Mouse (Mus musculus): ENCODE measurements around the gene Cngb1. TPM values are rescaled to one million over a fixed set of nuclear protein-coding genes. Genes with fewer than 3 reads are reported as not detected.

The Cngb1 gene
- polyA plus RNA-seq, 1 experiment from 2014 or later: 0.66 TPM

DNA sequence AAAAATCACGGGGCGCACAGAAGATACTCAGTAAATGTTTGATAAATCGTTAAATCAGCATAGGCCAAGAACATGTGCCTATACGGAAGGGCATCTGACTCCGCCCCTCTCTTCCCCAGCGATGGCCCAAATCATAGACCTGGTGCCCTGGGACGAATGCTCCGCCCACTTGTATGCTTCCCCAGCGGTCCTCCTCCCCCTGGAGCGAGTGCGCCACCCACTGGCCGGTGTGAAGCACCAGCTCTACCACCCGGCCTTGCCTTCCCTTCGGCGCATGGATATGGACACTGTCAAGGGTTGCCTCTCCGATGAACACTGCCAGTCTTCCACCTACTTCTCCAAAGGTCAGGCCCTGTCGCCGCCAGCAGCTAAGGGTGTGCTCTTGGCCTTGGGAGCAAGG is 6.5 kb upstream of the Cngb1 start:
- Histone ChIP-seq H3K4me2 (ENCODE audit: low read depth, low read length) (no peak overlapping the region), H3K4me1 (ENCODE audit: control insufficient read depth, insufficient read depth, low read length) (no peaks in the 10 kb centered on the region), H3K36me3 (ENCODE audit: control insufficient read depth, insufficient read depth) (no peaks in the 10 kb centered on the region), H3K27ac (ENCODE audit: low read length) (no peak overlapping the region), H3K9me3 (replicated peaks; ENCODE audit: control insufficient read depth, low read length) (no peaks in the 10 kb centered on the region), H3K4me3 (ENCODE audit: low read length) (no peak overlapping the region), H3K9ac (ENCODE audit: low read length) (no peak overlapping the region), H3K27me3 (ENCODE audit: control insufficient read depth, insufficient read depth, low read length) (no peaks in the 10 kb centered on the region)
- no peak for ATAC-seq (replicated peaks; ENCODE audit: extremely low read depth, insufficient read depth, low FRiP score)
- WGBS: 67% methylated on average over 18 of the region's 18 CpGs

- Histone ChIP-seq H3K9me3 (replicated peaks; ENCODE audit: control insufficient read depth, low read length) (no peaks in the 10 kb centered on the region), H3K27me3 (ENCODE audit: control insufficient read depth, insufficient read depth, low read length) (no peaks in the 10 kb centered on the region), H3K4me3 (ENCODE audit: low read length) (no peak within 1 kb of the TSS), H3K9ac (ENCODE audit: low read length) (no peak within 1 kb of the TSS), H3K27ac (ENCODE audit: low read length) (no peak within 1 kb of the TSS), H3K4me2 (ENCODE audit: low read depth, low read length) (no peak within 1 kb of the TSS), H3K36me3 (ENCODE audit: control insufficient read depth, insufficient read depth) (no peaks in the 10 kb centered on the region), H3K4me1 (ENCODE audit: control insufficient read depth, insufficient read depth, low read length) (no peaks in the 10 kb centered on the region)
- no peak for ATAC-seq (replicated peaks; ENCODE audit: extremely low read depth, insufficient read depth, low FRiP score)
- WGBS: 47% methylated on average over 6 of the region's 6 CpGs
Observed at GRCm38 (mm10) chr8:95310342-95310970, 4.1 kb upstream of the Cngb1 start, which contains the start of gene Tepp. TSS of gene Tepp (plus strand) at chr8:95310566.

DNA sequence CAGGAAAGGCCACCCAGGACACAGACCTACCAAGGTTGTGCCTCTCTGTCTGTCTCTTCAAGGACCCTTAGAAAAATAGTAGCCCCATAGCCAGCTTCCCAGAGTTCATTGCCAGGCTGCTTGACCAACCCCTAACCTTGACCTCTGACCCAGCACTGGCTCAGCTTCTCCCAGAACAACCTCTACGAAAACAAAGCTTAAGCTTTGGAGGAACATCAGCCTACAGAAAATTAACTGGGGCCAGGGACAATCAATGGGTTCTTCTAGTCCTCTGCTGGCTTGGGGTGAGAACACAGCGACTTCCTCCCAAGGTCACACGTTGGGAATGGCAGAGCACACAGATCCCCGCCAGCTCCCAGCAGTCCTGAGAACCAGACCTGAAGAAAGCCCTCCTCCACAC is 859 bp downstream of the Cngb1 start:
- H3K9ac ChIP-seq (ENCODE audit: low read length): no peak overlapping the region
- no peak overlapping the region for H3K4me3 ChIP-seq (ENCODE audit: low read length)
- ATAC-seq (replicated peaks; ENCODE audit: extremely low read depth, insufficient read depth, low FRiP score): no peak
- WGBS: 62% methylated on average over 4 of the region's 4 CpGs
- no peaks in the 10 kb centered on the region for H3K27me3 ChIP-seq (ENCODE audit: control insufficient read depth, insufficient read depth, low read length)
- H3K9me3 ChIP-seq (replicated peaks; ENCODE audit: control insufficient read depth, low read length): no peaks in the 10 kb centered on the region
- no peaks in the 10 kb centered on the region for H3K36me3 ChIP-seq (ENCODE audit: control insufficient read depth, insufficient read depth)
- H3K27ac ChIP-seq (ENCODE audit: low read length): no peak overlapping the region
- H3K4me2 ChIP-seq (ENCODE audit: low read depth, low read length): no peak overlapping the region
- H3K4me1 ChIP-seq (ENCODE audit: control insufficient read depth, insufficient read depth, low read length): no peaks in the 10 kb centered on the region

DNA sequence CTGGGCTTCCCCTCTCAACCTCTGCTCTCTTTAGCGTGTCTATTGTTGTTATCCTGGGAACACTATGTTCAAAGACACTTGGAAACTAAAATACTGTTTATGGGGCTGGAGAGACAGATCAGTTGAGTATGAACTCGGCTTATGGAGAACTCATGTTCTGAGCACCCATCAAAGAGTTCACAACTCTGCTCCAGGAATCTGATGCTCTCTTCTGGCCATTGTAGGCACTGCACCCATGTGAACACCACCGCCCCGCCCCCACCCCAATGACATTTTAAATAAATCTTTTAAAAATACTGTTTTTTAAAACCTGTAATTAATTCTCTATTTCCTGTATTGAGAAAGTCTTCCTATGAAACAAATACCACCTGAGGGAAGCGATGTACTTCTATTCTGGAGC is 4.0 kb downstream of the Cngb1 start:
- H3K9me3 ChIP-seq (replicated peaks; ENCODE audit: control insufficient read depth, low read length): no peaks in the 10 kb centered on the region
- no peak overlapping the region for H3K27ac ChIP-seq (ENCODE audit: low read length)
- WGBS: 25% methylated on average over 5 of the region's 5 CpGs
- no peaks in the 10 kb centered on the region for H3K36me3 ChIP-seq (ENCODE audit: control insufficient read depth, insufficient read depth)
- ATAC-seq (replicated peaks; ENCODE audit: extremely low read depth, insufficient read depth, low FRiP score): 0 out of 2 replicates have a peak, but pooled peaks have one; percentile 49
- no peak overlapping the region for H3K9ac ChIP-seq (ENCODE audit: low read length)
- H3K4me1 ChIP-seq (ENCODE audit: control insufficient read depth, insufficient read depth, low read length): no peaks in the 10 kb centered on the region
- no peak overlapping the region for H3K4me3 ChIP-seq (ENCODE audit: low read length)
- H3K27me3 ChIP-seq (ENCODE audit: control insufficient read depth, insufficient read depth, low read length): no peaks in the 10 kb centered on the region
- no peak overlapping the region for H3K4me2 ChIP-seq (ENCODE audit: low read depth, low read length)

DNA sequence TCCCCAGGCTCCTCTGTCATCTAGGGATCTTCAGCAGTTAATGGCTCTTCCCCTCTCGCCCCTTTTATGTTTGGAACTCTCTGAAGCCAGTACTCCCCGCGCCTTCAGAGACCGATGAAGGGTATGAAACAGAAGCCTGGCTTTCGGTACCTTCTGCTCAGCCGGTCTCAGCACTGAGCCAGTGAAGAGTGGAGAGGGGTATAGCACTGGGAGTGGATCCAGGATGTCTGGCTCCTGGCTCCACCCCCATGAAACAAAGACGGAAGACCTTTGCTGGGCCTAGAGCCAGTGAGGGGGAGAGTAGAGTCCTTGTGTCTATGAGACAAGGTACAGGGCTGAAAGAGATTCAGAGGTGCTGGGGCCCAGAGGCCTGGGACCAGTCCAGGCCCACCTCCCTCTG is 12.5 kb downstream of the Cngb1 start:
- H3K27ac ChIP-seq (ENCODE audit: low read length): peak overlapping the region; percentile 84
- H3K4me3 ChIP-seq (ENCODE audit: low read length): peak overlapping the region; percentile 31
- peak; percentile 86 for ATAC-seq (replicated peaks; ENCODE audit: extremely low read depth, insufficient read depth, low FRiP score)
- peak overlapping the region; percentile 59 for H3K9ac ChIP-seq (ENCODE audit: low read length)
- WGBS: 44% methylated on average over 7 of the region's 7 CpGs
- no peaks in the 10 kb centered on the region for H3K27me3 ChIP-seq (ENCODE audit: control insufficient read depth, insufficient read depth, low read length)
- no peaks in the 10 kb centered on the region for H3K9me3 ChIP-seq (replicated peaks; ENCODE audit: control insufficient read depth, low read length)
- peak overlapping the region; percentile 53 for H3K4me2 ChIP-seq (ENCODE audit: low read depth, low read length)
- peaks cover 5% of the 10 kb centered on the region; the same call in 1 of the 2 replicates for H3K4me1 ChIP-seq (ENCODE audit: control insufficient read depth, insufficient read depth, low read length)
- no peaks in the 10 kb centered on the region for H3K36me3 ChIP-seq (ENCODE audit: control insufficient read depth, insufficient read depth)

GRCm38 (mm10) chr8:95293172-95293571 is 13.2 kb downstream of the Cngb1 start:
- Histone ChIP-seq H3K4me1 (ENCODE audit: control insufficient read depth, insufficient read depth, low read length) (peaks cover 5% of the 10 kb centered on the region; the same call in 1 of the 2 replicates), H3K9ac (ENCODE audit: low read length) (peak overlapping the region; percentile 59), H3K9me3 (replicated peaks; ENCODE audit: control insufficient read depth, low read length) (no peaks in the 10 kb centered on the region), H3K27ac (ENCODE audit: low read length) (peak overlapping the region; percentile 84), H3K4me3 (ENCODE audit: low read length) (peak overlapping the region; percentile 31), H3K36me3 (ENCODE audit: control insufficient read depth, insufficient read depth) (no peaks in the 10 kb centered on the region), H3K27me3 (ENCODE audit: control insufficient read depth, insufficient read depth, low read length) (no peaks in the 10 kb centered on the region), H3K4me2 (ENCODE audit: low read depth, low read length) (peak overlapping the region; percentile 53)
- 68% methylated on average over 11 of the region's 11 CpGs for WGBS
- peak; percentile 39; the same call in 1 of the 2 replicates for ATAC-seq (replicated peaks; ENCODE audit: extremely low read depth, insufficient read depth, low FRiP score)

- 47% methylated on average over 6 of the region's 6 CpGs for WGBS
Observed at GRCm38 (mm10) chr8:95289066-95289650, 17.2 kb downstream of the Cngb1 start.

DNA sequence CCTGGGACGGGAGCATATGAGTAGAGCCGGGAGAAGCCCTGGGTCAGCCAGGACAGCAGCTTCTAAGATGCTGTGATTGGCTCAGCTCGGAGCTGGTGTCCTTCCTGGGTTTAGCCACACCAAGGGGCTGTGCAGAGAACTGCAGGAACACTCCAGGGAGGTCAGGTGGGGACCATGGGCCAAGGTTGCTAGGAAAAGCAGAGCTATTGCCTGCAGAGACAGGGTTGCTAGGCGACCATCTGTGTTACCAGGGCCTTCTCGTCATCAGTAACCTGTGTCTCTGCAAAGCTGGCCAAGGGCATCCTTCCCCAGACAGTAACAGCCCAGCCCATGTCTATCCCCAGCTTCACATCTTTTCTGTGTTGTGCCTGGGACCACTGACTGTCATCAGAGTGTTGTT is 24.9 kb downstream of the Cngb1 start:
- Histone ChIP-seq H3K27me3 (ENCODE audit: control insufficient read depth, insufficient read depth, low read length) (no peaks in the 10 kb centered on the region), H3K4me2 (ENCODE audit: low read depth, low read length) (no peak overlapping the region), H3K27ac (ENCODE audit: low read length) (no peak overlapping the region), H3K9me3 (replicated peaks; ENCODE audit: control insufficient read depth, low read length) (no peaks in the 10 kb centered on the region), H3K36me3 (ENCODE audit: control insufficient read depth, insufficient read depth) (no peaks in the 10 kb centered on the region), H3K4me3 (ENCODE audit: low read length) (no peak overlapping the region), H3K4me1 (ENCODE audit: control insufficient read depth, insufficient read depth, low read length) (peaks cover 3% of the 10 kb centered on the region; the same call in 1 of the 2 replicates), H3K9ac (ENCODE audit: low read length) (no peak overlapping the region)
- 58% methylated on average over 5 of the region's 5 CpGs for WGBS
- ATAC-seq (replicated peaks; ENCODE audit: extremely low read depth, insufficient read depth, low FRiP score): no peak

More at GRCm38 (mm10) chr8:95289066-95289650, 17.2 kb downstream of the Cngb1 start:
- no peaks in the 10 kb centered on the region for H3K27me3 ChIP-seq (ENCODE audit: control insufficient read depth, insufficient read depth, low read length)
- no peaks in the 10 kb centered on the region for H3K9me3 ChIP-seq (replicated peaks; ENCODE audit: control insufficient read depth, low read length)
- no peak overlapping the region for H3K9ac ChIP-seq (ENCODE audit: low read length)
- no peak overlapping the region for H3K27ac ChIP-seq (ENCODE audit: low read length)
- no peak overlapping the region for H3K4me3 ChIP-seq (ENCODE audit: low read length)
- ATAC-seq (replicated peaks; ENCODE audit: extremely low read depth, insufficient read depth, low FRiP score): no peak
- no peak overlapping the region for H3K4me2 ChIP-seq (ENCODE audit: low read depth, low read length)
- peaks cover 5% of the 10 kb centered on the region; the same call in 1 of the 2 replicates for H3K4me1 ChIP-seq (ENCODE audit: control insufficient read depth, insufficient read depth, low read length)
- no peaks in the 10 kb centered on the region for H3K36me3 ChIP-seq (ENCODE audit: control insufficient read depth, insufficient read depth)

- no peaks in the 10 kb centered on the region for H3K4me1 ChIP-seq (ENCODE audit: control insufficient read depth, insufficient read depth, low read length)
- no peak overlapping the region for H3K4me3 ChIP-seq (ENCODE audit: low read length)
- H3K36me3 ChIP-seq (ENCODE audit: control insufficient read depth, insufficient read depth): no peaks in the 10 kb centered on the region
- no peak overlapping the region for H3K4me2 ChIP-seq (ENCODE audit: low read depth, low read length)
- no peaks in the 10 kb centered on the region for H3K27me3 ChIP-seq (ENCODE audit: control insufficient read depth, insufficient read depth, low read length)
- no peak for ATAC-seq (replicated peaks; ENCODE audit: extremely low read depth, insufficient read depth, low FRiP score)
- H3K9ac ChIP-seq (ENCODE audit: low read length): no peak overlapping the region
- no peaks in the 10 kb centered on the region for H3K9me3 ChIP-seq (replicated peaks; ENCODE audit: control insufficient read depth, low read length)
- H3K27ac ChIP-seq (ENCODE audit: low read length): no peak overlapping the region
- WGBS: 32% methylated on average over 2 of the region's 2 CpGs
Observed at GRCm38 (mm10) chr8:95272871-95273270, 33.5 kb downstream of the Cngb1 start.

All from heart, embryonic 16.5 days (tissue).